Mouse (Mus musculus): ENCODE measurements around the gene Adk. TPM values are rescaled to one million over a fixed set of nuclear protein-coding genes. Genes with fewer than 3 reads are reported as not detected.

The Adk gene
- polyA plus RNA-seq, 1 experiment from 2014 or later = 155 TPM

DNA sequence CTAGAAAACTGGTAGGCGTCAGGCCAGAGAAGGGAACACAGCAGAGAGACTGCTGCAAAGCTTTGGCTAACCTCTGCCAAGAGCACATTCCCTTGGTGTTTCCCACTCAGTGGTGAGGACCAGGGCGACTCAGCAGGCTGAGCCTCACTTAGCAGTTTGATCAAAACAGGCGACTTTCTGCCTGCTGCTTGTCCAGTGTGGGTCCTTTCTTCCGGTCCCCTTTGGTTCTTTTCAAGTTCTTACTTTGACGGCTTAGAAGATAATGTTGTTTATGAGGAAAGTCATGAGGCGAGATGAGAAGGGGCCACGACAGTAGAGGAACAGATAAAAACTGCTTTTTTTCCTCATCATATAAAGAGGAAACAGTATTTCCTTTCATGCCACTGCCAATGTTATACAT lies 49.2 kb downstream of the Adk start:
- Histone ChIP-seq H3K4me3 (replicated peaks) (no peak overlapping the region), H3K36me3 (no peaks in the 10 kb centered on the region), H3K4me2 (no peak overlapping the region), H3K27me3 (no peaks in the 10 kb centered on the region), H3K9me3 (no peaks in the 10 kb centered on the region), H3K4me1 (replicated peaks) (peaks cover 19% of the 10 kb centered on the region), H3K27ac (no peak overlapping the region), H3K9ac (replicated peaks) (no peak overlapping the region)
- 63% methylated on average over 7 of the region's 7 CpGs for WGBS
- no peak for ATAC-seq (ENCODE audit: insufficient number of reproducible peaks, insufficient read depth, low FRiP score, low TSS enrichment, low read depth)

DNA sequence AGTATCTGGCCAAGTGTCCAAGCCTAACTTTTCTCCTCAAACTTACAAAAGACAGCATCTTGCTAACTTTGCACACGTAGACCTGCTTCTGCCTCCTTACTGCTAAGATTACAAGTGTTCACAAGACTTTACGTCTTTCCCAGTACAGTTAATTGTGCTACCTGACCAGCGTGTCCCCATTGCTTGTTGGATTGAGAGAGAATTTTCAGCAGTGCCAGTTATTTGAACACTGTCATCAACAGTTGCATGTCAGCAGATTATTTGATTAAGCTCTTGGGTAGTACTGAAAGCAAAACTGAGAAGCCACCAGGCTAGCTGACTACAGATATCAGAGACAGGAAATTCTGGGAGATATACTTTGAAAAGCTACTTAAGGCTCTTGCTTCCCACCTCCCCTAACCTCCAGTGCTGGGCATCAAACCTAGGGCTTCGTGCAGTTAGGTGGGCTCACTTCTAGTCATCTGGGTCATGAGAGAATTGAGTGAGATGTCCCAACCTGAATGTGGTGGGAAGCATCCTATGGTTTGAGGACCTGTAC lies 50.4 kb downstream of the Adk start:
- no peak overlapping the region for H3K9ac ChIP-seq (replicated peaks)
- H3K4me2 ChIP-seq = no peak overlapping the region
- H3K9me3 ChIP-seq = no peaks in the 10 kb centered on the region
- no peak overlapping the region for H3K27ac ChIP-seq
- ATAC-seq (ENCODE audit: insufficient number of reproducible peaks, insufficient read depth, low FRiP score, low TSS enrichment, low read depth) = no peak
- H3K4me3 ChIP-seq (replicated peaks) = no peak overlapping the region
- peaks cover 19% of the 10 kb centered on the region for H3K4me1 ChIP-seq (replicated peaks)
- WGBS = 85% methylated on average over 4 of the region's 4 CpGs
- no peaks in the 10 kb centered on the region for H3K27me3 ChIP-seq
- no peaks in the 10 kb centered on the region for H3K36me3 ChIP-seq

DNA sequence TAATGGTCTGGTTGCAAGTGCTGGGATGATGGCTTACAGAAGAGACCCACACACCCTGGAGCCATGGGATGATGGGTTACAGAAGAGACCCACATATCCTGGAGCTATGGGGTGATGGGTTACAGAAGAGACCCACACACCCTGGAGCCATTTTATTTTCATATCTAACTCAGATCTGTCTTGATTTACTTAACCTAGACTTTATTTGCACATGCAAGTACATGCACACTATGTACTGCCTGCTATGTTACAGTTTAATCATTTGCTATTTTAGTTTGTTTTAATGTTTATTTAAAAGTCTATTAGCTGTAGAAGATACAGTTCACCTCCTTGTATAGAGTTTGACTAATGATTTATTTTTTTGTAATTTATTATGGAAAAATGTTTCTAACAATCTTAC lies 52.7 kb downstream of the Adk start:
- no peak overlapping the region for H3K4me3 ChIP-seq (replicated peaks)
- H3K4me2 ChIP-seq = no peak overlapping the region
- H3K9me3 ChIP-seq = no peaks in the 10 kb centered on the region
- H3K36me3 ChIP-seq = no peaks in the 10 kb centered on the region
- no peak for ATAC-seq (ENCODE audit: insufficient number of reproducible peaks, insufficient read depth, low FRiP score, low TSS enrichment, low read depth)
- H3K4me1 ChIP-seq (replicated peaks) = peaks cover 3% of the 10 kb centered on the region
- no peak overlapping the region for H3K27ac ChIP-seq
- H3K27me3 ChIP-seq = no peaks in the 10 kb centered on the region
- no peak overlapping the region for H3K9ac ChIP-seq (replicated peaks)

DNA sequence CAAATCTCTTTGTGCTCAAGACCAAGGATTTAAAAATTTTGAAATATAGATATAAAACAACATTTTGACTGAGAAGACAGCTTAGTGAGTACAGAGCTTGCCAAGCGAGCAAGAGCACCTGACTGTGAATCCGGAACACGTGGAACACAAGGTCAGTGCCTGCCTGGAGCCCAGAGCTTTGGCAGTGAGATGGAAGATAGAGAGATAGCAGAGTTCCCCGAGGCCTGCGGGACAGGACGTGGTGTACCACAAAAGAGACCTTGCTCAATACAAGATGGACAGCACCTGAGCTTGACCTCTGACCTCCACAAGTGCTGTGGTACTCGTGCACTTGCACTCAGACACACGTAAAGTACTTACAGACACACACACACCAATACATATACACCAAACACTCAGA lies 54.2 kb downstream of the Adk start:
- no peak for ATAC-seq (ENCODE audit: insufficient number of reproducible peaks, insufficient read depth, low FRiP score, low TSS enrichment, low read depth)
- Histone ChIP-seq H3K9me3 (no peaks in the 10 kb centered on the region), H3K4me3 (replicated peaks) (no peak overlapping the region), H3K27ac (no peak overlapping the region), H3K36me3 (no peaks in the 10 kb centered on the region), H3K4me2 (no peak overlapping the region), H3K9ac (replicated peaks) (no peak overlapping the region), H3K4me1 (replicated peaks) (no peaks in the 10 kb centered on the region), H3K27me3 (no peaks in the 10 kb centered on the region)
- 85% methylated on average over 8 of the region's 8 CpGs for WGBS

DNA sequence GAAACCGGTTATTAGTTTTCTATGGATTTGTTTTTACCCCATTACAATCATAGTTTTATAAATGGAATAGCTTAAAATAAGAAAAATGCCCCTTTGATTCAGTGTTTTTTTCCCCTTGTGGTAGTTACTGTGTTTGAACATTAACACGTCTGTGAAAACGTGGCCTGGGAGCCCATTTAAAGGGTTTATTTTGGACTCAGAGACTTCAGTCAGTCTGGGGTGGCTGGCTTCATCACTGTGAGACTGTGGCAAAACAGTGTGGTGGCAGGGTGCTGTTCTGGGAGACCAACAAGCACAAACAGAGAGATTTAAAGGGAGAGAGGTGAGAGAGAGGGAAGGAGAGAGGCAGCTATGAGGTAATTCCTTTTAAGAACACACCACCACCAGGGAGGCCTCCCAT lies 55.2 kb downstream of the Adk start:
- Histone ChIP-seq H3K27me3 (no peaks in the 10 kb centered on the region), H3K4me1 (replicated peaks) (no peaks in the 10 kb centered on the region), H3K27ac (no peak overlapping the region), H3K4me2 (no peak overlapping the region), H3K36me3 (no peaks in the 10 kb centered on the region), H3K4me3 (replicated peaks) (no peak overlapping the region), H3K9me3 (no peaks in the 10 kb centered on the region), H3K9ac (replicated peaks) (no peak overlapping the region)
- ATAC-seq (ENCODE audit: insufficient number of reproducible peaks, insufficient read depth, low FRiP score, low TSS enrichment, low read depth) = no peak
- WGBS = 77% methylated on average over 3 of the region's 3 CpGs

DNA sequence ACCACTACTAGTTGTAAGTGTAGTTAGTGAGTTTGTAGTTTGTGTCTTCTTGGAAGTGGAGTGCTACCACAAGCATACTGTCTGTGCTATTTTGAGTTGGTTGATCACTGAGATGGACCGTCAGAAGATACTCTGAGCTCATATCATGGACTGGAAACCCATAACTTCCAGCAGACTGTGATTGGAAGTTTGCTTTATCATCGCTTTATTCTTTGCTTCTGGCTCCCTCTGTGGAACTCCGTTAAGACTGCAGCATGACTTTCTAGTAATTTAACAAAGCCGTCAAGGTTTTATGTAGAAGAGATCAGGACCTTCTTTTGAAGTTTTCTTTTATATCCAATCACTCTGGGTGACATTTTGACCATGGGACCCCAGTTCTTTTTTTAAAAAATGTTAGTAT lies 58.1 kb downstream of the Adk start:
- H3K4me1 ChIP-seq (replicated peaks) = no peaks in the 10 kb centered on the region
- H3K36me3 ChIP-seq = no peaks in the 10 kb centered on the region
- no peak overlapping the region for H3K4me3 ChIP-seq (replicated peaks)
- H3K4me2 ChIP-seq = no peak overlapping the region
- H3K9ac ChIP-seq (replicated peaks) = no peak overlapping the region
- no peaks in the 10 kb centered on the region for H3K9me3 ChIP-seq
- no peak overlapping the region for H3K27ac ChIP-seq
- ATAC-seq (ENCODE audit: insufficient number of reproducible peaks, insufficient read depth, low FRiP score, low TSS enrichment, low read depth) = no peak
- H3K27me3 ChIP-seq = no peaks in the 10 kb centered on the region
- 80% methylated on average over 4 of the region's 4 CpGs for WGBS

DNA sequence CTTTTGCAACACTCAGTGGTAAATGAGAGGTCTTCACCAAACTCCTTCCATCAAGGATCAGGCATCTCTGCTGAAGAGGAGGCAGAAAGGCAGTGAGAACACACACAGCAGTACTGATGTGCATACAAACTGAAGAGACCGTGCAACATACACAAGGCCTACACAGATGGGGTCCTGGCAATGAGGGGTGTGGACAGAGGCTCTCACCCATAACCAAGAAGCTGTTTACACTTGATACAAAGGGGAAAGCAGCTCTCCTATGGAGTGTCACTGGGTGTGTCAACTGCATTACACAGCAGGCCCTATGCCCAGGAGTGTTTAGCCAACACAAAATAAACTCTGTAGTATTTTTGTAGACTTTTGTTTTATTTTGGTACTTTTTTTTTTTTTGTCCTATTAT lies 59.1 kb downstream of the Adk start:
- 93% methylated on average over 1 of the region's 1 CpGs for WGBS
- ATAC-seq (ENCODE audit: insufficient number of reproducible peaks, insufficient read depth, low FRiP score, low TSS enrichment, low read depth) = no peak
- H3K9ac ChIP-seq (replicated peaks) = no peak overlapping the region
- no peak overlapping the region for H3K4me2 ChIP-seq
- no peak overlapping the region for H3K4me3 ChIP-seq (replicated peaks)
- no peak overlapping the region for H3K27ac ChIP-seq
- H3K36me3 ChIP-seq = no peaks in the 10 kb centered on the region
- no peaks in the 10 kb centered on the region for H3K27me3 ChIP-seq
- H3K4me1 ChIP-seq (replicated peaks) = no peaks in the 10 kb centered on the region
- H3K9me3 ChIP-seq = no peaks in the 10 kb centered on the region

DNA sequence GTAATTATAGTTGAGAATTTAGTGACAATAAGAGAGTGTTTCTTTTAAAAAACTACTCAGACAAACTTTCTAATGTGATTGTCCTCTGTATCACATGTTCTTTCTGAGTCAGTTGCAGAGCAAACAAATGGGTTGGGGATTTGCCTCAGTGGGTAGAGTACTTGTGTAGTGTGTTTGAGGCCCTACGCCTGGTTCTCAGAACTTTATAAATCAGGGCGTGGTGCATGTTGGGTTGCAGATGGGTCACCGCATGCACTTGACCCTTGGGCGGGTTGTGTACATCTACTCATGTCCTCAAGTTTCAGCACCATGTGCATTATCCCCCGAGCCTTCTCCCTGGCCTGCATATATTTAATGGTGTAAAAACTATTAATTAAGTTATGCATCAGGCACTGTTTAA lies 59.8 kb downstream of the Adk start:
- H3K4me3 ChIP-seq (replicated peaks) = no peak overlapping the region
- no peaks in the 10 kb centered on the region for H3K36me3 ChIP-seq
- no peak overlapping the region for H3K4me2 ChIP-seq
- H3K9me3 ChIP-seq = no peaks in the 10 kb centered on the region
- no peak for ATAC-seq (ENCODE audit: insufficient number of reproducible peaks, insufficient read depth, low FRiP score, low TSS enrichment, low read depth)
- H3K9ac ChIP-seq (replicated peaks) = no peak overlapping the region
- H3K4me1 ChIP-seq (replicated peaks) = no peaks in the 10 kb centered on the region
- no peak overlapping the region for H3K27ac ChIP-seq
- 87% methylated on average over 5 of the region's 5 CpGs for WGBS
- no peaks in the 10 kb centered on the region for H3K27me3 ChIP-seq

DNA sequence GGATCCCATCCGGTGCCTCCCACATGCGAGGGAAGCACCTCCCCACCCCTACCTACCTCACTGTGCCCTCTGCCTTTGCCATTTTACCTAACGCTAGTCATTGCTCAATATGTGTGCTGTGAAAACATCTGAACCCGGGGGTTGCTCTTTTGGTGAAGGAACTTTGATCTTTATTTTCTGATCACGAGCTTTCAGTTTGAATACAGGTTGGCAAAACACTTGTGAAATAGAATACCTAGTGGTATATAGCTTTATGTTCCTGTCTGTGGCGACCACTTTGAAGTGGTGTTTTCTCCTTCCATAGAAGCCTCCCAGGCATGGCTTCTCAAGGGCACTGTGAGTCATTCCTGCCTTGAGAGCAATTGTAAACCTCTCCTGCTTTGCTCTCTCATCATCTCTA lies 60.4 kb downstream of the Adk start:
- no peak overlapping the region for H3K27ac ChIP-seq
- H3K36me3 ChIP-seq = no peaks in the 10 kb centered on the region
- ATAC-seq (ENCODE audit: insufficient number of reproducible peaks, insufficient read depth, low FRiP score, low TSS enrichment, low read depth) = no peak
- H3K27me3 ChIP-seq = no peaks in the 10 kb centered on the region
- H3K4me1 ChIP-seq (replicated peaks) = no peaks in the 10 kb centered on the region
- no peak overlapping the region for H3K4me3 ChIP-seq (replicated peaks)
- H3K9me3 ChIP-seq = no peaks in the 10 kb centered on the region
- 79% methylated on average over 6 of the region's 6 CpGs for WGBS
- no peak overlapping the region for H3K9ac ChIP-seq (replicated peaks)
- H3K4me2 ChIP-seq = no peak overlapping the region

DNA sequence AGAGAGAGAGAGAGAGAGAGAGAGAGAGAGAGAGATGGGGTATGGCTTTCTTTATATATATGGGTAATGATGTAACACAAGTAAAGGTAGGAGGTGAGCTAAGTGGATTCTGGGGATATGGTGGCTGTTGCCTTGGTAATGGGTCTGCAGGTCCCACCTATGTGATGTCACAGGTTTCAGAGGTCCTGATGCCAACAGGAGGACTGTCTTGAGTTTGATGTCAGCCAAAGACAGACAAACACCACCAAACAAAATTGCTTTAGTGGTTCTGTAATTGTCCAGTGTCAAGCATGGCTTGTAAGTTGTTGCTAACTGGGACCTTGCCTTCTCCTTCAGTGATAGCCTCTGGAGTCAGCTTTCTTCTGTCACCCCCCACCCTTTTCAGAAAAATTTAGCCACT lies 62.0 kb downstream of the Adk start:
- Histone ChIP-seq H3K27me3 (no peaks in the 10 kb centered on the region), H3K4me1 (replicated peaks) (no peaks in the 10 kb centered on the region), H3K9me3 (no peaks in the 10 kb centered on the region), H3K4me3 (replicated peaks) (no peak overlapping the region), H3K4me2 (no peak overlapping the region), H3K36me3 (no peaks in the 10 kb centered on the region), H3K9ac (replicated peaks) (no peak overlapping the region), H3K27ac (no peak overlapping the region)
- ATAC-seq (ENCODE audit: insufficient number of reproducible peaks, insufficient read depth, low FRiP score, low TSS enrichment, low read depth) = no peak

DNA sequence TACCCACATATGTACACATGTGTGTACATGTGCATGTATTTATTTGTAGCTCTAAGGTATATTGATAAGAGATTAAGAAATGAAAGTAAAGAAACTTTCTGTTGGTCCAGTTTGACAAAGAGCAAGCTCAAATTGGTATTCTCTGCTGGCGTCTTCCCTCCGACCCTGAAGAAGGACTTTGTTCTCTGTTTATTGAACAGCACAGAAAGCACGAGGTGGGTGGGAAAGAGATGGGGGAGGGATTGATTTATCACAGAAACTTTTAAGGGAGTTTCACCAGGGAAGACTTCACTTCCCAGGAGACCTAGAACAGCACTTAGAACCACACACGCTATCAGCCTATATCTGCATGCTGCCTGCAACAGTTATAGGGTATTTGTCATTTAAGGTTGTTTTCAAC lies 62.9 kb downstream of the Adk start:
- ATAC-seq (ENCODE audit: insufficient number of reproducible peaks, insufficient read depth, low FRiP score, low TSS enrichment, low read depth) = no peak
- Histone ChIP-seq H3K9me3 (no peaks in the 10 kb centered on the region), H3K4me3 (replicated peaks) (no peak overlapping the region), H3K36me3 (no peaks in the 10 kb centered on the region), H3K27me3 (no peaks in the 10 kb centered on the region), H3K9ac (replicated peaks) (no peak overlapping the region), H3K4me1 (replicated peaks) (no peaks in the 10 kb centered on the region), H3K27ac (no peak overlapping the region), H3K4me2 (no peak overlapping the region)
- whole genome bisulfite sequencing = 50% methylated on average over 4 of the region's 4 CpGs

DNA sequence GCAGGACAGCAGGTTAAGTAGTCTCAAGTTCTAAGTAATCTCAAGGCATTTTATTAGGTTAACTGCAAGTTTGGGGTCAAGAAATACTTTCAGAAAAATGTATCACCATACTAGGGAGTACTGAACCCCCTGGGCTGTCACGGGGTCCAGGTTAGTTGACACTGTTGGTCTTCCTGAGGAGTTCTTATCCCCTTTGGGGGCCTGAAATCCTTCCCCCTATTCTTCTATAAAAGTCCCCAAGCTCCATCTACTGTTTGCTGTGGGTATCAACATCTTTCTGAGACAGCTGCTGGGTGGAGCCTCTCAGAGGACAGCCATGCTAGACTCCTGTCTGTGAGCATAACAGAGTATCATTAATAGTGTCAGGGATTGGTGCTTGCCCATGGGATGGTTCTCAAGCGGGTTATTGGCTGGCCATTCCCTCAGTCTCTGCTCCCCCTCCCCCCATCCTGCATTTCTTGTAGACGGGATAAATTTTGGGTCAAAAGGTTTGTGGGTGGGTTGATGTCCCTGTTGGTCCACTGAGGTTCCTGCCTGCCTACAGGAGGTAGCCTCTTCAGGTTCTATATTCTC lies 63.6 kb downstream of the Adk start:
- no peak overlapping the region for H3K27ac ChIP-seq
- H3K4me1 ChIP-seq (replicated peaks) = no peaks in the 10 kb centered on the region
- no peak overlapping the region for H3K4me2 ChIP-seq
- 63% methylated on average over 3 of the region's 3 CpGs for WGBS
- no peak overlapping the region for H3K9ac ChIP-seq (replicated peaks)
- no peak overlapping the region for H3K4me3 ChIP-seq (replicated peaks)
- H3K9me3 ChIP-seq = no peaks in the 10 kb centered on the region
- H3K36me3 ChIP-seq = no peaks in the 10 kb centered on the region
- no peak for ATAC-seq (ENCODE audit: insufficient number of reproducible peaks, insufficient read depth, low FRiP score, low TSS enrichment, low read depth)
- no peaks in the 10 kb centered on the region for H3K27me3 ChIP-seq
